Mouse (Mus musculus): ENCODE measurements around the gene Crygn.

DNA sequence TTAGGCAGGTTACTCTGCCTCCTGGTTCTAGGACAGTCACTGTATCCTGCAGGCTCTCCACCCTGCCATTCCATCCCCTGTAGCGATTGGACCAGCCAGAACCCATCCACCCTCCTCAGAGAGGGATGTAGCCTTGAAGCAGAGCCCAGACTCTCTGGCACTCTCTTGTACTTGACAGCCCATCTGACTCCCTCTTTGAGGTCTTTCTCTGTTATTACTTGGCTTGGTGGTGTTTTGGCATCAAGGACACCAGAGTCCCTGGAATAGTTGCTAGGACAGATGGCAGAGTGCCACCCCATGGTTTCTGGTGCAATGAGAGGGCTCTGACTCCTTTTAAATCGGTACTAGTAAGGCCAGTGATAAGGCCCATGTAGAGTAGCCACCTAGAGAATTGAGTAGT, 44.6 kb downstream of the Crygn start:
- TF ChIP-seq CTCF (IDR thresholded peaks at IDR 0.05; ENCODE audit: extremely low read depth, insufficient read length, insufficient replicate concordance, low read depth, low read length) (no peak), POLR2A (IDR thresholded peaks at IDR 0.05; ENCODE audit: low read depth, low read length) (no peak)

Measured in small intestine, adult 2 months (tissue).